Comparison of ENCODE assay signal across 19 mouse cellular contexts in genomic region chr4:3176746-3177490, GRCm38 (mm10). TPM values are rescaled to one million over a fixed set of nuclear protein-coding genes. Genes with fewer than 3 reads are reported as not detected.
A peak's percentile ranks its signal among the peaks of the same experiment; 100 is the strongest.
DNase-seq lines count a peak whose midpoint lies in the region.
"Not testable (repeated sequence)": the region's sequence is repeated elsewhere in the genome, so short reads cannot be mapped to it uniquely, and the experiment has no call there.
"Had no signal": no experiment of that assay in that cellular context is flagged by ENCODE, and none has a peak within 500 bp of the region (broad histone marks: within the 10 kb centered on the region; RNA-seq: fewer than 3 reads in every experiment).

No protein-coding gene starts in this region.

- H3K27ac ChIP-seq in heart, embryonic 10.5 days = not testable (repeated sequence)

- H3K9me3 ChIP-seq in heart, embryonic 10.5 days = peaks cover 49% of the 10 kb centered on the region

- 84% methylated on average over 10 of the region's 10 CpGs for WGBS in heart, embryonic 10.5 days

- not testable (repeated sequence) for H3K27me3 ChIP-seq in heart, embryonic 10.5 days (ENCODE audit: insufficient read depth, poor library complexity, severe bottlenecking)

- peak; percentile 37 to 73 for DNase-seq in cerebellum, postnatal 4 days (ENCODE audit: low spot score in 2 of 2)
- DNase-seq in gastrocnemius, adult 18-20 months (ENCODE audit: low spot score) = peak; percentile 4
- peak; percentile 69 for DNase-seq in heart, embryonic 10.5 days (ENCODE audit: low spot score)
- peak; percentile 50 to 66 for DNase-seq in kidney, postnatal 25 days
- peak; percentile 23 for DNase-seq in lung, postnatal 10 days
- DNase-seq in spleen, postnatal 4 days (ENCODE audit: low spot score in 2 of 2) = peak; percentile 48 to 66
- DNase-seq in thymus, postnatal 14 days = peak; percentile 8

- not testable (repeated sequence) for H3K4me3 ChIP-seq in heart, embryonic 10.5 days

- H3K4me1 ChIP-seq in heart, embryonic 10.5 days = not testable (repeated sequence)

- not testable (repeated sequence) for H3K36me3 ChIP-seq in heart, embryonic 10.5 days

RNA-seq across cellular contexts. Expression of gene Vmn1r3, which starts 8.2 kb away (rescaled TPM):
- not detected for total RNA-seq in gastrocnemius, adult 18-20 months (2021)
- polyA plus RNA-seq in heart, embryonic 10.5 days (2016; fragmentation: Nextera tagmentation; extraction: Ambion mirVana) = not detected in 2 replicates
- total RNA-seq: ES-E14; gastrocnemius, postnatal 10 days; granulocyte monocyte progenitor cell, adult 5-6 weeks; heart, postnatal 10 days; hematopoietic stem cell, adult 5-6 weeks; hindbrain, postnatal 0 days had no signal
- polyA plus RNA-seq: embryonic facial prominence, embryonic 14.5 days; forebrain, embryonic 15.5 days; heart, embryonic 14.5 days; hindbrain, embryonic 13.5 days; hindbrain, postnatal 0 days; intestine, embryonic 14.5 days had no signal

RNA-seq across cellular contexts. Expression of gene Vmn1r2, which starts 9.8 kb away (rescaled TPM):
- not detected for total RNA-seq in gastrocnemius, adult 18-20 months (2021)
- polyA plus RNA-seq in heart, embryonic 10.5 days (2016; fragmentation: Nextera tagmentation; extraction: Ambion mirVana) = not detected in 2 replicates
- total RNA-seq: adrenal gland, adult 8-10 months; ES-E14; gastrocnemius, postnatal 10 days; granulocyte monocyte progenitor cell, adult 5-6 weeks; heart, postnatal 10 days; hematopoietic stem cell, adult 5-6 weeks; hindbrain, postnatal 0 days had no signal
- polyA plus RNA-seq: embryonic facial prominence, embryonic 14.5 days; forebrain, embryonic 15.5 days; heart, embryonic 14.5 days; hindbrain, embryonic 13.5 days; hindbrain, postnatal 0 days; intestine, embryonic 14.5 days had no signal

Comparison
In these comparisons a context has a peak if more than half of its experiments do, and no peak if none do; other contexts are left out.
1. DNase-seq: peak in every context shown above with its lines; median percentile 69 in heart, embryonic 10.5 days; 58 in kidney, postnatal 25 days; 57 in spleen, postnatal 4 days; 55 in cerebellum, postnatal 4 days; 23 in lung, postnatal 10 days; 8 in thymus, postnatal 14 days; 4 in gastrocnemius, adult 18-20 months.